Mouse (Mus musculus): Measurements from ENCODE around the gene Exosc8. TPM values are rescaled to one million over a fixed set of nuclear protein-coding genes. Genes with fewer than 3 reads are reported as not detected.

Exosc8 gene
- 195 TPM for polyA plus RNA-seq (2017; shearing (Covaris generic))

GRCm38 (mm10) chr3:54735247-54736046 lies at the start of gene Exosc8, which contains the start of gene Alg5:
Gene Exosc8, minus strand, starts transcription at chr3:54735393.
Gene Alg5, plus strand, starts transcription at chr3:54735539.

GRCm38 (mm10) chr3:54755145-54756041 lies 20.2 kb upstream of the Exosc8 start, which contains the start of gene Smad9:
Gene Smad9, plus strand, starts transcription at chr3:54755582.

GRCm38 (mm10) chr3:54714253-54714652 lies 20.9 kb downstream of the Exosc8 start, which contains the start of gene Gm21958:
Gene Gm21958, minus strand, starts transcription at chr3:54714353.

GRCm38 (mm10) chr3:54692202-54693055 lies 42.8 kb downstream of the Exosc8 start, which contains the start of gene Supt20:
Gene Supt20, plus strand, starts transcription at chr3:54692807.

Other genes starting within 250 kb of the Exosc8 start
- gene Supt20, start 42.6 kb downstream of the Exosc8 start, polyA plus RNA-seq (2017; shearing (Covaris generic)) = 295 TPM
- 2.5 TPM for gene Gm21958, start 21.0 kb downstream of the Exosc8 start, polyA plus RNA-seq (2017; shearing (Covaris generic))
- 114 TPM for gene Alg5, start 146 bp upstream of the Exosc8 start, polyA plus RNA-seq (2017; shearing (Covaris generic))
- gene Smad9, start 20.2 kb upstream of the Exosc8 start, polyA plus RNA-seq (2017; shearing (Covaris generic)) = not detected
- 5.9 TPM for gene Rfxap, start 72.4 kb upstream of the Exosc8 start, polyA plus RNA-seq (2017; shearing (Covaris generic))
- not detected for gene Sertm1, start 180.5 kb upstream of the Exosc8 start, polyA plus RNA-seq (2017; shearing (Covaris generic))

Measured in CD4-positive, CD25-positive, alpha-beta regulatory T cell, adult 9 weeks (primary cell).